Mouse (Mus musculus): ENCODE measurements around the gene Dll3. TPM values are rescaled to one million over a fixed set of nuclear protein-coding genes. Genes with fewer than 3 reads are reported as not detected.

The Dll3 gene
- polyA plus RNA-seq, 1 experiment from 2014 or later, result 0.14 TPM

DNA sequence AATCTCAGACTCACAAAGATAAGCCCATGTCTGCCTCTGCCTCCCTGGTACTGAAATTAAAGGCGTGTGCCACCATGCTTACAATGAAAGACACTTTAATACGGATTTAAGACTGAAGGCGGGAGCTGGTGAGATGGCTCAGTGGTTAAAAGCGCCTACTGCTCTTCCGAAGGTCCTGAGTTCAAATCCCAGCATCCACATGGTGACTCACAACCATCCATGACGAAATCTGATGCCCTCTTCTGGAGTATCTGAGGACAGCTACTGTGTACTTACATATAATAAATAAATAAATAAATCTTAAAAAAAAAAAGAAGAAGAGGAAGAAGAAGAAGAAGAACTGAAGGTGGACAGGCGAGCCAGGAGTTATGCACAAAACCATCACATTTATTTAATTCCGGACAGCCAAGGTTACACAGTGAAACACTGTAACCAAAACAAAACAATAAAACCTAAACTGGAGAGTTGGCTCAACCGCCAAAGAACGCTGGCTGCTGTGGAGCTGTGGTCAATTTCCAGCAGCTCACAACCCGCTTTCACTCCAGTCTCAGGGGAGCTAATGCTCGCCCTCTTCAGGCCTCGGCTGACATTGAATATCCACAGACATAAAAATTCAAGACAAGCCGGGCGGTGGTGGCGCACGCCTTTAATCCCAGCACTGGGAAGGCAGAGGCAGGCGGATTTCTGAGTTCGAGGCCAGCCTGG lies 37.3 kb upstream of the Dll3 start:
- Histone ChIP-seq H3K4me2 (ENCODE audit: low read length) (peak overlapping the region; percentile 69), H3K9me3 (ENCODE audit: control insufficient read depth, low read length) (no peaks in the 10 kb centered on the region), H3K27me3 (ENCODE audit: control insufficient read depth, insufficient read depth, low read length) (no peaks in the 10 kb centered on the region), H3K9ac (ENCODE audit: low read length) (peak overlapping the region; percentile 98), H3K4me1 (ENCODE audit: control insufficient read depth in 2 of 2, insufficient read depth in 2 of 2, low read length in 2 of 2) (peaks cover 0 to 3% of the 10 kb centered on the region in 2 experiments; a peak in 2 of 4 replicates), H3K4me3 (ENCODE audit: control insufficient read depth in 1 of 2, insufficient read depth in 1 of 2, low read depth in 1 of 2, low read length in 2 of 2) (peak overlapping the region; percentile 86 to 99; a peak in 3 of 4 replicates), H3K27ac (replicated peaks in 1 of 2; ENCODE audit: control insufficient read depth in 1 of 2, insufficient read depth in 1 of 2, low read depth in 2 of 2, low read length in 2 of 2) (peak overlapping the region; percentile 91 to 94), H3K36me3 (ENCODE audit: control insufficient read depth, insufficient read depth, low read length) (peaks cover 6% of the 10 kb centered on the region; the same call in 1 of the 2 replicates)
- no peak for ATAC-seq (ENCODE audit: insufficient number of reproducible peaks, insufficient read depth, low FRiP score, low read depth)
- WGBS, result 78% methylated on average over 19 of the region's 19 CpGs

- under 1% methylated on average over 77 of the region's 77 CpGs for WGBS
- Histone ChIP-seq H3K27ac (replicated peaks in 1 of 2; ENCODE audit: control insufficient read depth in 1 of 2, insufficient read depth in 1 of 2, low read depth in 2 of 2, low read length in 2 of 2) (peak within 1 kb of the TSS; percentile 91 to 94), H3K4me2 (ENCODE audit: low read length) (peak within 1 kb of the TSS; percentile 69), H3K27me3 (ENCODE audit: control insufficient read depth, insufficient read depth, low read length) (no peaks in the 10 kb centered on the region), H3K4me1 (ENCODE audit: control insufficient read depth in 2 of 2, insufficient read depth in 2 of 2, low read length in 2 of 2) (peaks cover 0 to 3% of the 10 kb centered on the region in 2 experiments; a peak in 2 of 4 replicates), H3K36me3 (ENCODE audit: control insufficient read depth, insufficient read depth, low read length) (peaks cover 6% of the 10 kb centered on the region; the same call in 1 of the 2 replicates), H3K9ac (ENCODE audit: low read length) (peak within 1 kb of the TSS; percentile 98), H3K9me3 (ENCODE audit: control insufficient read depth, low read length) (no peaks in the 10 kb centered on the region), H3K4me3 (ENCODE audit: control insufficient read depth in 1 of 2, insufficient read depth in 1 of 2, low read depth in 1 of 2, low read length in 2 of 2) (peak within 1 kb of the TSS; percentile 86 to 99)
- ATAC-seq (ENCODE audit: insufficient number of reproducible peaks, insufficient read depth, low FRiP score, low read depth), result peak; percentile 95
Measured at GRCm38 (mm10) chr7:28338108-28338998, 36.3 kb upstream of the Dll3 start, which contains the start of gene Supt5. Gene Supt5 (minus strand): TSS chr7:28338746.

DNA sequence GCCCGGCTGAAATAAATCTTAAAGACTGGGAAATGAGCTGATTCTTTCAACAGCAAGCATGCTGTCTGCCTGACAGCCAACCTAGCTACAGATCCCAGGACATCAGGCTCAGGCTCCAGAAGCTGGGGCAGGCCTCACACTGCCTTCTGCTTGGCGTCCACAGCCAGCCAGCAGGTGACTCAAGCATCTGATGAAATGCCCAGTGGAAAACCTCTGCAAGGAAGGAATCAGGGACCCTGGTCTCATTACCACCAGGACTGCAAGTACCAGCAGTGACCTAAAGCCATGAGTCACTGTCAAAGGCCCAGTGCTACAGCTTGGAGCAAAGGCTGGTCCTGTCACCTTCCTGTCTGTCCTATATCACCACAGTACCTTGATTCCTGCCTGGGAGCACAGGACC lies 33.4 kb upstream of the Dll3 start:
- Histone ChIP-seq H3K4me3 (ENCODE audit: control insufficient read depth in 1 of 2, insufficient read depth in 1 of 2, low read depth in 1 of 2, low read length in 2 of 2) (no peak overlapping the region), H3K4me1 (ENCODE audit: control insufficient read depth in 2 of 2, insufficient read depth in 2 of 2, low read length in 2 of 2) (no peaks in the 10 kb centered on the region), H3K27ac (replicated peaks in 1 of 2; ENCODE audit: control insufficient read depth in 1 of 2, insufficient read depth in 1 of 2, low read depth in 2 of 2, low read length in 2 of 2) (no peak overlapping the region), H3K9me3 (ENCODE audit: control insufficient read depth, low read length) (no peaks in the 10 kb centered on the region), H3K4me2 (ENCODE audit: low read length) (no peak overlapping the region), H3K9ac (ENCODE audit: low read length) (no peak overlapping the region), H3K36me3 (ENCODE audit: control insufficient read depth, insufficient read depth, low read length) (peaks cover 17% of the 10 kb centered on the region), H3K27me3 (ENCODE audit: control insufficient read depth, insufficient read depth, low read length) (no peaks in the 10 kb centered on the region)
- WGBS, result 88% methylated on average over 2 of the region's 2 CpGs
- no peak for ATAC-seq (ENCODE audit: insufficient number of reproducible peaks, insufficient read depth, low FRiP score, low read depth)

- no peak overlapping the region for H3K9ac ChIP-seq (ENCODE audit: low read length)
- ATAC-seq (ENCODE audit: insufficient number of reproducible peaks, insufficient read depth, low FRiP score, low read depth), result no peak
- H3K27ac ChIP-seq (replicated peaks in 1 of 2; ENCODE audit: control insufficient read depth in 1 of 2, insufficient read depth in 1 of 2, low read depth in 2 of 2, low read length in 2 of 2), result no peak overlapping the region
- H3K4me1 ChIP-seq (ENCODE audit: control insufficient read depth in 2 of 2, insufficient read depth in 2 of 2, low read length in 2 of 2), result no peaks in the 10 kb centered on the region
- no peak overlapping the region for H3K4me2 ChIP-seq (ENCODE audit: low read length)
- no peaks in the 10 kb centered on the region for H3K9me3 ChIP-seq (ENCODE audit: control insufficient read depth, low read length)
- H3K36me3 ChIP-seq (ENCODE audit: control insufficient read depth, insufficient read depth, low read length), result peaks cover 27% of the 10 kb centered on the region
- WGBS, result 86% methylated on average over 4 of the region's 4 CpGs
- H3K4me3 ChIP-seq (ENCODE audit: control insufficient read depth in 1 of 2, insufficient read depth in 1 of 2, low read depth in 1 of 2, low read length in 2 of 2), result no peak overlapping the region
- no peaks in the 10 kb centered on the region for H3K27me3 ChIP-seq (ENCODE audit: control insufficient read depth, insufficient read depth, low read length)
Measured at GRCm38 (mm10) chr7:28334534-28334933, 32.5 kb upstream of the Dll3 start.

GRCm38 (mm10) chr7:28328260-28328659 lies 26.2 kb upstream of the Dll3 start:
- no peak for ATAC-seq (ENCODE audit: insufficient number of reproducible peaks, insufficient read depth, low FRiP score, low read depth)
- Histone ChIP-seq H3K4me3 (ENCODE audit: control insufficient read depth in 1 of 2, insufficient read depth in 1 of 2, low read depth in 1 of 2, low read length in 2 of 2) (no peak overlapping the region), H3K9ac (ENCODE audit: low read length) (no peak overlapping the region), H3K27ac (replicated peaks in 1 of 2; ENCODE audit: control insufficient read depth in 1 of 2, insufficient read depth in 1 of 2, low read depth in 2 of 2, low read length in 2 of 2) (no peak overlapping the region), H3K4me1 (ENCODE audit: control insufficient read depth in 2 of 2, insufficient read depth in 2 of 2, low read length in 2 of 2) (no peaks in the 10 kb centered on the region), H3K27me3 (ENCODE audit: control insufficient read depth, insufficient read depth, low read length) (no peaks in the 10 kb centered on the region), H3K4me2 (ENCODE audit: low read length) (no peak overlapping the region), H3K36me3 (ENCODE audit: control insufficient read depth, insufficient read depth, low read length) (peaks cover 84% of the 10 kb centered on the region), H3K9me3 (ENCODE audit: control insufficient read depth, low read length) (no peaks in the 10 kb centered on the region)
- WGBS, result 93% methylated on average over 2 of the region's 2 CpGs

DNA sequence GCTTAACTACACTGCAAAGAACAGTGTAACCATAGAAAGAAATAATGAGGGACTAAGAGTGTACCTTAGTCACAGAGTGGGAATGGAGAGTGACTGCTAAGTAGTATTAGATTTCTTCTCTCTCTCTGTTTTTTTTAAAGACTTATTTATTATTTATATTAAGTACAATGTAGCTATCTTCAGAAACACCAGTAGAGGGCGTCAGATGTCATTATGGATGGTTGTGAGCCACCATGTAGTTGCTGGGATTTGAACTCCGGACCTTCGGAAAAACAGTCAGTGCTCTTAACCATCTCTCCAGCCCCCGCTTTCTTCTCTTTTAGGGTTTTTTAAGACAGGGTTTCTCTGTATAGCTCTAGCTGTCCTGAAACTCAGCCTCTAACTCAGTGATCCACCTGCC lies 24.4 kb upstream of the Dll3 start:
- ATAC-seq (ENCODE audit: insufficient number of reproducible peaks, insufficient read depth, low FRiP score, low read depth), result no peak
- no peak overlapping the region for H3K4me3 ChIP-seq (ENCODE audit: control insufficient read depth in 1 of 2, insufficient read depth in 1 of 2, low read depth in 1 of 2, low read length in 2 of 2)

GRCm38 (mm10) chr7:28325293-28325692 lies 23.3 kb upstream of the Dll3 start:
- H3K36me3 ChIP-seq (ENCODE audit: control insufficient read depth, insufficient read depth, low read length), result peaks cover 100% of the 10 kb centered on the region
- H3K4me3 ChIP-seq (ENCODE audit: control insufficient read depth in 1 of 2, insufficient read depth in 1 of 2, low read depth in 1 of 2, low read length in 2 of 2), result no peak overlapping the region
- no peaks in the 10 kb centered on the region for H3K4me1 ChIP-seq (ENCODE audit: control insufficient read depth in 2 of 2, insufficient read depth in 2 of 2, low read length in 2 of 2)
- no peaks in the 10 kb centered on the region for H3K9me3 ChIP-seq (ENCODE audit: control insufficient read depth, low read length)
- ATAC-seq (ENCODE audit: insufficient number of reproducible peaks, insufficient read depth, low FRiP score, low read depth), result no peak
- H3K9ac ChIP-seq (ENCODE audit: low read length), result no peak overlapping the region
- 94% methylated on average over 8 of the region's 8 CpGs for WGBS
- no peak overlapping the region for H3K4me2 ChIP-seq (ENCODE audit: low read length)
- no peaks in the 10 kb centered on the region for H3K27me3 ChIP-seq (ENCODE audit: control insufficient read depth, insufficient read depth, low read length)
- H3K27ac ChIP-seq (replicated peaks in 1 of 2; ENCODE audit: control insufficient read depth in 1 of 2, insufficient read depth in 1 of 2, low read depth in 2 of 2, low read length in 2 of 2), result no peak overlapping the region

More for the DNA sequence above, 24.4 kb upstream of the Dll3 start:
- Histone ChIP-seq H3K27me3 (ENCODE audit: control insufficient read depth, insufficient read depth, low read length) (no peaks in the 10 kb centered on the region), H3K9me3 (ENCODE audit: control insufficient read depth, low read length) (no peaks in the 10 kb centered on the region), H3K4me1 (ENCODE audit: control insufficient read depth in 2 of 2, insufficient read depth in 2 of 2, low read length in 2 of 2) (no peaks in the 10 kb centered on the region), H3K27ac (replicated peaks in 1 of 2; ENCODE audit: control insufficient read depth in 1 of 2, insufficient read depth in 1 of 2, low read depth in 2 of 2, low read length in 2 of 2) (no peak overlapping the region), H3K9ac (ENCODE audit: low read length) (no peak overlapping the region), H3K4me2 (ENCODE audit: low read length) (no peak overlapping the region), H3K36me3 (ENCODE audit: control insufficient read depth, insufficient read depth, low read length) (peaks cover 100% of the 10 kb centered on the region)
- WGBS, result 80% methylated on average over 4 of the region's 4 CpGs

Measured in heart, embryonic 14.5 days (tissue).